Comparison of ENCODE assay signal across 14 mouse cellular contexts in the genomic region with DNA sequence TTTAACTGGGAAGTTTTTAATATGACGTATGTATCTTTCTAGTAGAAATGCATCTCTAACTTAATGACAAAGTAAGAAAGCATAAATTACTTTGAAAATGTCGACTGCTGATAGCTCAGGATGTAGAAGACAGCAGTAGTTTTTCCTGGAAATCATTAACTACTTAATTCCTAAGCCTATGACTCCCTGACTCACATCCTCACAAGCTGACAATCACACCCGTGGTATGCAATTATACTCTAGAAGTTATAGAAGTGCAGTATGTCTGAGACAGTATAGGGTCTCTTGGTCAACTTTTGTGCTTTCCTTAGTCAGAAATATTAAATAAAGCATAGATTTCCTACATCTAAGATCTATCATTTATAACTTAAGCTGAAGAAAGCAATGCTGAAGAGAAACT.
"Had no signal": no experiment of that assay in that cellular context is flagged by ENCODE, and none has a peak within 500 bp of the region (broad histone marks: within the 10 kb centered on the region; RNA-seq: fewer than 3 reads in every experiment).

No protein-coding gene starts in this region.

- H3K27me3 ChIP-seq: lung, embryonic 15.5 days; midbrain, embryonic 12.5 days; neural tube, embryonic 12.5 days; stomach, embryonic 15.5 days had no signal

- H3K4me3 ChIP-seq: lung, embryonic 15.5 days; midbrain, embryonic 10.5 days; midbrain, embryonic 12.5 days; neural tube, embryonic 12.5 days; stomach, embryonic 15.5 days had no signal

- H3K4me2 ChIP-seq: lung, embryonic 15.5 days; midbrain, embryonic 12.5 days; neural tube, embryonic 12.5 days; stomach, embryonic 15.5 days had no signal

- H3K36me3 ChIP-seq: lung, embryonic 15.5 days; midbrain, embryonic 10.5 days; midbrain, embryonic 12.5 days; neural tube, embryonic 12.5 days; stomach, embryonic 15.5 days had no signal

- ATAC-seq: liver, postnatal 0 days; midbrain, embryonic 16.5 days had no signal

- H3K27ac ChIP-seq: lung, embryonic 15.5 days; macrophage; midbrain, embryonic 10.5 days; midbrain, embryonic 12.5 days; neural tube, embryonic 12.5 days; stomach, embryonic 15.5 days; stomach, postnatal 0 days had no signal

- H3K9me3 ChIP-seq: lung, embryonic 15.5 days; megakaryocyte, embryonic 14.5 days; midbrain, embryonic 10.5 days; midbrain, embryonic 12.5 days; neural tube, embryonic 12.5 days; stomach, embryonic 15.5 days had no signal

- H3K4me1 ChIP-seq: lung, embryonic 15.5 days; midbrain, embryonic 10.5 days; midbrain, embryonic 12.5 days; neural tube, embryonic 12.5 days; stomach, embryonic 15.5 days had no signal

- H3K9ac ChIP-seq: liver, postnatal 0 days; lung, embryonic 15.5 days; midbrain, embryonic 12.5 days; neural tube, embryonic 12.5 days; stomach, embryonic 15.5 days had no signal

- DNase-seq: liver, postnatal 0 days; lung, adult 2 months; lung, postnatal 14 days; midbrain, embryonic 14.5 days; right cerebral cortex, postnatal 14 days had no signal
